Mouse (Mus musculus): Measurements from ENCODE around the gene Cdr2l.
"Not testable (repeated sequence)": the region's sequence is repeated elsewhere in the genome, so short reads cannot be mapped to it uniquely, and the experiment has no call there.

Cdr2l gene

GRCm38 (mm10) chr11:115371354-115371753 is 10.4 kb upstream of the Cdr2l start:
- DNase-seq (ENCODE audit: inconsistent ontology term), result no peak

GRCm38 (mm10) chr11:115372015-115372414 is 9.7 kb upstream of the Cdr2l start:
- no peak for DNase-seq (ENCODE audit: inconsistent ontology term)

DNA sequence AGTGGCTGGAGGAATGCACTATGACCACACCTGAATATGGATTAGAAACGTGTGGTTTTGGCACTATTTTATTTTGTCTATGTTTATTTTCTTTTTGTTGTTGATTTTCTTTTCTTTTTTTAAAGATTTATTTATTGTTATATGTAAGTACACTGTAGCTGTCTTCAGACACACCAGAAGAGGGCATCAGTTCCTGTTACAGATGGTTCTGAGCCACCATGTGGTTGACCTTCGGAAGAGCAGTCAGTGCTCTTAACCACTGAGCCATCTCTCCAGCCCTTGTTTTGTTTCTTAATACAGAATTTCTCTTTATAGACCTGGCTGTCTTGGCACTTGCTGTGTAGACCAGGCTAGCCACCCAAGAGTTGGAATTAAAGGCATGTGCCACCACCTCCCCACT is 9.0 kb upstream of the Cdr2l start:
- no peak for DNase-seq (ENCODE audit: inconsistent ontology term)

DNA sequence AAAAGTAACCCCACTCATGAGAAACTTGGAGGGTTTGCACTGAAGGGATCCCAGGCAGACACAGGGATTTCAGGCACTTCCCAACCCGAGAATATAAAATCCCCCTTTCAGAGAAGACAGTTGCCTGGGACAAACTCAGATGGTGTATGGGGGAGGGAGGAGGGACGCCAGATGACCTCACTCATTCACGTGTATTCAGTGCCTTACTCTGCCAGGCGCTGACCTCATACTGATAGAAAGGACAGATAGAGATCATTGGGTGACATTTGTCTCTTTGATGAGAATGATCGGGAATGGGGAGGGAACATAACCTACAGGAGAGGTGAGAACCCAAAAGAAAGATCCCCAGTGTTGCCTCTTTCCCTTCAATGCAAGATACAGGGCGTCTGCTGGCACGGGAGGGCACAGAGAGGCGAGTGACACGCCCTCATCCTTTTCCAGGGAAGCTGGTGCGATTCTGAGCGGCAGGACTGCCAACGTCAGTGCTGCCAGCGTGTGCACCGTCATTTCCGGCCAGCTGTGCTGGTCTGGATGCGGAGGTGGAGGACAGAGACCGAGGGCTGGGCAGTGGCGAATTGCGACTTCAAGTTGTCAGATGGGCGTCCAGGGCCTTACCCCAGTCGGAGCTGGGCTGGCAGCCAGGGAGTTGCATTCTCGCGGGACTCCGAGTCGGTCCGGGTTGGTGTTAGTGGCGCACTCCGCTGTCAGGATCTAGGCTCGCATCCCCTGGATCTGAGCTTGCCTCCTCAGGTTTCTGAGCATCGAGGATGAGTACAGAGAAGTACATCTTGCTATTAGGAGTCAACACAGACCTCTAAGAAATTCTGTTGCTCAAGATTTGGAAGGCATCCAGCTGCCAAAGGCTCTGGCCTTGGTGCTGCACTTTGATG is 7.7 kb upstream of the Cdr2l start:
- DNase-seq (ENCODE audit: inconsistent ontology term), result peak; percentile 82

DNA sequence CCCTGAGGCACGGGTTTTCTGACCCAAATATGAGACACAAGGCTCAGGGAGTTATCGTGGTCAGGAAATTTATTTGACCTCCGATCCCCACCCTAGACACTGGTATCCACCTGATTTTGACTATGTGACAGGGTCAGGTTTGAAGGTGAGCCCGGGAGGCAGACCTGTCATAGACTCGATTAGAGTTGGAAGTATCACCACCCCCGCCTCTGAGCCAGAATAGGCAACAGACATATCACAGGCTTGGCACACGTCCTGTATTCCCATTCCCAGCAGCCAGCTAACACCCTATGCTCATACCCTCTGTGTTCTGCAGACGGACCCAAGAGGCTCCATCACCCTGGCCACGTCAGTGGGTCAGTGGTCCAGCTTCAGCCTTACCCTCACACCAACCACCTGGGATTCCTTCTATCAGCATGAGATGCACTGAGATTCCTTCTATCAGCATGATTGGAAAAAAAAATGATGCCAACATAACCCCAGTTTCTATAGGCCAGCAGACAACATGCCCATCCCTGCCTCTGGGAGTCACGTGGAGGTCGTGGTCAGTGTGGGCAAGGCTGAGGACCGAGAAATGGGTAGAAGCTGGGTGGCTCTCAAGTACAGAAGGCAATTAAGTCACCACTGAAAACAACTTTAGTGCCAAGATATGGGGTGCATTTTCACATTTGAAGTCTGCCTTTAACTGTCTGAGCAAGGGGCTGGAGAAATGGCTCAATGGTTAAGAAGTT is 6.9 kb upstream of the Cdr2l start:
- DNase-seq (ENCODE audit: inconsistent ontology term), result no peak

GRCm38 (mm10) chr11:115376722-115377121 is 5.0 kb upstream of the Cdr2l start:
- DNase-seq (ENCODE audit: inconsistent ontology term), result no peak

DNA sequence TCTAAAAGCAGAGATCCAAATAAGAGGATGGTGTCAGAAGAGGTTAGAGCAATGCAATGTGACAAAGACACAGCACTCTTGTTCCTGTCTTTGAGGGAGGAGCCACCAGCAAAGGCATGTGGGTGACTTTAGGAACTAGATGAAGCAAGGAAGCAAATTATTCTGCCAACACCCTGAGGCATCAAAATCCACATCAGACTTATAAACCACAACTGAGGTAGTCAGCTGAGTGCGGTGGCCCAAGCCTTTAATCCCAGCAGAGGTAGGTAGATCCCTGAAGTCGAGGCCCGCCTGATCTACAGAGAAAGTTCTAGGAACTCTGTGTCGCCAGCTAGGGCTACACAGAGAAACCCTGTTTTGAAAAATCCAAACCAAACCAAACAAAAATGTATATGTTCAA is 4.5 kb upstream of the Cdr2l start:
- DNase-seq (ENCODE audit: inconsistent ontology term), result no peak

DNA sequence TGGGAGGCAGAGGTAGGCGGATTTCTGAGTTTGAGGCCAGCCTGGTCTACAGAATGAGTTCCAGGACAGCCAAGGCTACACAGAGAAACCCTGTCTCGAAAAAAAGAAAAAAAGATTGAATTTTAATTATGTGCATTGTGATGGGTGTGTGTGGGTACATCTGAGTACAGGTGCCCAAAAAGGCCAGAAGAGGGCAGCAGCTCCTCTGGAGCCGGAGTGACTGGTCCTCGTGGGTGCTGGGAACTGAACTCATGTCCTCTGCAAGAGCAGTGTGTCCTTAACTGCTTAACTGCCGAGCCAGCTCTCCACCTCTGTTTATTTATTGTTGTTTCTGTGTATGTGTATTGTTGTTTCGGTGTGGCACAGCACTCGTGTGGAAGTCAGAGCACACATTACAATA is 3.9 kb upstream of the Cdr2l start:
- DNase-seq (ENCODE audit: inconsistent ontology term), result no peak

DNA sequence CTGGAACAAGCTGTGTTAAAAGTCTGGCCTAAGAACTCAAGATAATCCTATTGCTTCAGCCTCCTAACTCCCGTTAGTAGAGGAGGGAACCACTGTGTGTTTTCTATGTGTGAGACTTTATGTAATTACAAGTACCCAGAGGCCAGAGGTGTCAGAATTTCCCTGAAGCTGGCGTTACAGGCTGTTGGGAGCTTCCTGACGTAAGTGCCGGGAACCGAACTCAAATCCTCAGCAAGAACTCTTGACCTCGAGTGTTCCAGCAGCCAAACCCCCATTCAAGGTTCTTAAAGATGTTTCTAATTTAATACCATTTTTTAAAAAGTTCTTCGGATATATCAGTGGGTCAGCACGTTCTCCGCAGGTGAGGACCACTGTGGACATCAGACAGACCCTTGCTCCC is 440 bp upstream of the Cdr2l start:
- DNase-seq (ENCODE audit: inconsistent ontology term), result no peak

GRCm38 (mm10) chr11:115382891-115383290 is 1.2 kb downstream of the Cdr2l start:
- DNase-seq (ENCODE audit: inconsistent ontology term), result no peak

DNA sequence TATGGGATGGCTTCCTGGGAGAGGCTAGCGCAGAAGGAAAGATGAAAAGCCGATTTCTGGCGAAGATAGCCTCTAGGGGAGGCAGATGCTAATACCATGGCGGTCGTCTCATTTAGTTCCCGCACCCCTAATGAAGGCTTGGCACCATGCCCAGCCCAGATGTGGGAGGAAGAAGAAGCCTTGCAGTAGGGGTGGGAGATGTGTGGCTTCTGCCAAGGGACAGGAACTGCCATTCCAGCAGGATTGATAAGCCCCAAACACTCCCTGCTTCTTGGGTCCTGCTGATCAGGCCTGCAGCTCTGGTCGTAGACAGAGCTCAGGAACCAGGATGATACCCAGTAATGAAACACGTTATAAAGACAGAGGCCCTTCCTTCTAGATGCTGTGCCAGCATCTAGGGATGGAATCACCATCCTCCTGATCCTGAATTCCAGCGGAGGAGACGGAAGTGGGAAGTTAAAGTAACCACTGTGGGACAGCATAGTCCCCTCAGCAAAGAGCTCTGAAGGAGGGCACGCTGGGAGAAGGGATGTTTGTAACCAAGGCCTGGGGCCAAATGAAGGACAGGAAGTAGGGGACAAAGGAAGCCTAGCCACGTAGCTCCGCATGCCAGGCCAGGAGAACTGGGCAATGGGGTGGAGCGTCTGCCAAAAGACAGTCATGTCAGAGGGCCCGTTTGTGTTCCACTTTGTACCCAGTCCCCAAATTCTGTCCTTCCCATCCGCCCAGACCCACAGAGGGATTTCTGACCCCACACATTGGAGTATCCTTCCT is 2.2 kb downstream of the Cdr2l start:
- peak; percentile 29 for DNase-seq (ENCODE audit: inconsistent ontology term)

- DNase-seq (ENCODE audit: inconsistent ontology term), result peak; percentile 8
These were observed 2.9 kb downstream of the Cdr2l start for GRCm38 (mm10) chr11:115384587-115384986.

DNA sequence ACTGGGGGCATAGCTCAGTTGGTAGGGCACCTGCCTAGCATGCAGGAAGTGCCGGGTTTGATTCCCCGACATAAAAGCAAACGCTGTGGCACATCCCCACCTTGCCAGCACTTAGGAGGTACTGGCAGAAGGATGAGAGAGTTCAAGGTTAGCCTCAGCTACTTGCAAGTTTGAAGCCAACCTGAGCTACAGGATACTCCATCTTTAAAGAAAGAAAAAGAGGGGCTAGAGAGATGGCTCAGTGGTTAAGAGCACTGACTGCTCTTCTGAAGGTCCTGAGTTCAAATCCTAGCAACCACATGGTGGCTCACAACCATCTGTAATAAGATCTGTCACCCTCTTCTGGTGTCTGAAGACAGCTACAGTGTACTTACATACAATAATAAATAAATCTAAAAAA is 5.1 kb downstream of the Cdr2l start:
- not testable (repeated sequence) for DNase-seq (ENCODE audit: inconsistent ontology term)

DNA sequence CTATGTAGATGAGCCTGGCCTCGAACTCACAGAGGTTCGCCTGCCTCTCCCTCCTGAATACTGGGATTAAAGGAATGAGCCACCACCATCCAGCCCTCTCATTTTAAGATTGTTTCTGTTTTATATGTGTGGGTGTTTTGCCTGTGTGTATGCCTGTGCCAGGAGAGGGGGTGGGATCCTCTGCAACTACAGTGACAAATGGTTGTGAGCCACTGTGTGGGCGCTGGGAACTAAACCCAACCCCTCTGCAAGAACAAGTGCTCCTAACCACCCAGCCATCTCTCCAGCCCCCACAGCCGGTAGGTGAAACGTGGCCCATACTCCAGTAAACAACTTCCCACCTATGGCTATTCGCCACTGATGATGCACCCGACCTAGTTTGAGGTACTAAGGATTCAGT is 9.6 kb downstream of the Cdr2l start:
- no peak for DNase-seq (ENCODE audit: inconsistent ontology term)

GRCm38 (mm10) chr11:115393721-115394325 is 12.1 kb downstream of the Cdr2l start:
- no peak for DNase-seq (ENCODE audit: inconsistent ontology term)

- no peak for DNase-seq (ENCODE audit: inconsistent ontology term)
These were observed 16.4 kb downstream of the Cdr2l start for GRCm38 (mm10) chr11:115398085-115398484.

- peak; percentile 73 for DNase-seq (ENCODE audit: inconsistent ontology term)
These were observed 18.4 kb downstream of the Cdr2l start for GRCm38 (mm10) chr11:115400126-115400525.

- no peak for DNase-seq (ENCODE audit: inconsistent ontology term)
These were observed 19.1 kb downstream of the Cdr2l start for GRCm38 (mm10) chr11:115400630-115401391.

DNA sequence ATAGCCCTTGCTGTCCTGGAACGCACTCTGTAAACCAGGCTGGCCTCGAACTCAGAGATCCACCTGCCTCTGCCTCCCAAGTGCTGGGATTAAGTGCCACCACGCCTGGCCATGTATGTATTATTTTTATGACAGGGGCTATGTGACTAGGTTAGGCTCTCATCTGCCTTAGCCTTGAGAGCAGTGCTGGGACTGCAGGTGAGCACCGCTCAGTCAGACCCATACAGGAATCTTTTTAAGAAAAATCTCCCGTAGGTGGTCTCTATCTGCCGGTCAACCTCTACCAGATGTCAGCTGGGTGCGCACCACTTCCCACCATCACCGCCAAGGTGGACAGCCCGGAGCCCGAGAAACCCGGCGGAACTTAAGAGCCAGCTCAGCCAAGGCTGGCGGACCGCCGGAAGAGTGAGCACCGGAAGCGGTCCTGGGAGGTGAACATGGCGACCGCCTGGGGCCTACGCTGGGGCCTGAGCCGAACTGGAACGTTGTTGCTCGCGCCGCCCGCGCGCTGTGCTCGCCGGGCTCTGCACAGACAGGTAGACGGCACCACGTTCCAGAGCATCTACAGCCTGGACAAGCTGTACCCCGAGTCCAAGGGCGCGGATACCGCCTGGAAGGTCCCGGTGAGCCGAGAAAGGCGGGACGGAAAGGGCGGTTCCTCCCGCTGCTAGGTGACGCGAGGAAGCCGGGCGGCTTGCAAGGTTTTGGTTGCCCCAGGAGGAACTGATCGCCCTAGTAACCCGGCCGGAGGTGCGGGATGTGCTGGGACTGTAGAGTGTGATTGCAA is 21.8 kb downstream of the Cdr2l start, which contains the start of gene Mrpl58:
TSS of gene Mrpl58 (plus strand) at position 415 of the 787 bp plus-strand sequence.
- DNase-seq (ENCODE audit: inconsistent ontology term), result peak; percentile 85

DNA sequence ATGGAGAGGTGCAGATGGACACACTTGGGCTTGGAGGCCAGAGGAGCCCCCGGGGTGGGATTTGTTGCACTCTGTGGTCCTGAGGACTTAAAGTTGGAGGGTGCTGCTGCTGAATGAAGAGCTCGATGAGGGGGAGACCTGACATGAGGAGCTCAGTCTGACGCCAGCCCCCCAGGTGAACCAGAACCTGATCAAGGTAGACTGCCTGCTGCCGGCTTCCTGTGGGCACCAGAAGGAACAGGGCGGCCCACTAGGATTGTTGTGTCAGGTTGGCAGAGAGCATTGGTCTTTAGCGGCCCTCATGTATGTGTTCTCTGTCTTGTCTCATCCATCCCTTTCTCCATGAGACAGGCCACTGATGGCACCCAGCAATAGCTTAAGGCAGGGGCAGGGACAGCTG is 24.0 kb downstream of the Cdr2l start:
- DNase-seq (ENCODE audit: inconsistent ontology term), result no peak
